Mouse (Mus musculus) heart, postnatal 4 days (tissue): ENCODE results near the gene Hfe. TPM values are rescaled to one million over a fixed set of nuclear protein-coding genes. Genes with fewer than 3 reads are reported as not detected.
"Not testable (repeated sequence)": the region's sequence is repeated elsewhere in the genome, so short reads cannot be mapped to it uniquely, and the experiment has no call there.

Experiments used
- DNase-seq: peaks from one replicate; pipeline ENCODE4 v3.0.0; 2021
- total RNA-seq, 2 experiments: library from RNA; stranded (reverse); gene quantifications; 2 replicates each; pipeline ENCODE4 v1.2.3; 2021

The Hfe gene
- total RNA-seq, 2 experiments from 2014 or later, result 19.7 to 21.0 TPM

- DNase-seq, result no peak
Observed at GRCm38 (mm10) chr13:23744421-23745380, 34.0 kb upstream of the Hfe start.

GRCm38 (mm10) chr13:23743963-23744362 is 33.3 kb upstream of the Hfe start:
- DNase-seq, result no peak

GRCm38 (mm10) chr13:23743215-23743614 is 32.6 kb upstream of the Hfe start:
- DNase-seq, result no peak

- DNase-seq, result no peak
Observed at GRCm38 (mm10) chr13:23742007-23742406, 31.4 kb upstream of the Hfe start.

GRCm38 (mm10) chr13:23740910-23741309 is 30.3 kb upstream of the Hfe start:
- DNase-seq, result no peak

- no peak for DNase-seq
Observed at GRCm38 (mm10) chr13:23740256-23740840, 29.7 kb upstream of the Hfe start.

- no peak for DNase-seq
Observed at GRCm38 (mm10) chr13:23739922-23740252, 29.2 kb upstream of the Hfe start.

GRCm38 (mm10) chr13:23739069-23739921 is 28.6 kb upstream of the Hfe start:
- DNase-seq, result peak; percentile 92

GRCm38 (mm10) chr13:23738677-23739068 is 28.0 kb upstream of the Hfe start, which contains the start of gene Hist1h1c:
Gene Hist1h1c (plus strand): TSS chr13:23738808.
- peak; percentile 93 for DNase-seq

GRCm38 (mm10) chr13:23738041-23738440 is 27.4 kb upstream of the Hfe start:
- no peak for DNase-seq

- no peak for DNase-seq
Observed at GRCm38 (mm10) chr13:23737091-23737490, 26.4 kb upstream of the Hfe start.

GRCm38 (mm10) chr13:23732156-23732804 is 21.6 kb upstream of the Hfe start:
- peak; percentile 42 for DNase-seq

GRCm38 (mm10) chr13:23730479-23730878 is 19.8 kb upstream of the Hfe start:
- DNase-seq, result peak; percentile 25

GRCm38 (mm10) chr13:23729706-23730105 is 19.1 kb upstream of the Hfe start:
- DNase-seq, result peak; percentile 1

- DNase-seq, result no peak
Observed at GRCm38 (mm10) chr13:23729192-23729525, 18.5 kb upstream of the Hfe start.

- peak; percentile 4 for DNase-seq
Observed at GRCm38 (mm10) chr13:23728472-23729191, 18.0 kb upstream of the Hfe start.

GRCm38 (mm10) chr13:23725213-23725612 is 14.6 kb upstream of the Hfe start:
- DNase-seq, result peak; percentile 2

GRCm38 (mm10) chr13:23724239-23724638 is 13.6 kb upstream of the Hfe start:
- DNase-seq, result peak; percentile 2

GRCm38 (mm10) chr13:23717593-23718245 is 7.1 kb upstream of the Hfe start:
- not testable (repeated sequence) for DNase-seq

- DNase-seq, result no peak
Observed at GRCm38 (mm10) chr13:23717176-23717575, 6.5 kb upstream of the Hfe start.
